Mouse (Mus musculus): ENCODE measurements around the gene Kdm4a.

GRCm38 (mm10) chr4:118156559-118156958 is 23.3 kb downstream of the Kdm4a start:
- TF ChIP-seq CTCF (IDR thresholded peaks at IDR 0.05; ENCODE audit: insufficient read depth, low read depth, low read length) (no peak), POLR2A (IDR thresholded peaks at IDR 0.05; ENCODE audit: insufficient read depth, low read depth, low read length) (no peak)
